Comparison of ENCODE assay signal across 13 mouse cellular contexts in the genomic region with DNA sequence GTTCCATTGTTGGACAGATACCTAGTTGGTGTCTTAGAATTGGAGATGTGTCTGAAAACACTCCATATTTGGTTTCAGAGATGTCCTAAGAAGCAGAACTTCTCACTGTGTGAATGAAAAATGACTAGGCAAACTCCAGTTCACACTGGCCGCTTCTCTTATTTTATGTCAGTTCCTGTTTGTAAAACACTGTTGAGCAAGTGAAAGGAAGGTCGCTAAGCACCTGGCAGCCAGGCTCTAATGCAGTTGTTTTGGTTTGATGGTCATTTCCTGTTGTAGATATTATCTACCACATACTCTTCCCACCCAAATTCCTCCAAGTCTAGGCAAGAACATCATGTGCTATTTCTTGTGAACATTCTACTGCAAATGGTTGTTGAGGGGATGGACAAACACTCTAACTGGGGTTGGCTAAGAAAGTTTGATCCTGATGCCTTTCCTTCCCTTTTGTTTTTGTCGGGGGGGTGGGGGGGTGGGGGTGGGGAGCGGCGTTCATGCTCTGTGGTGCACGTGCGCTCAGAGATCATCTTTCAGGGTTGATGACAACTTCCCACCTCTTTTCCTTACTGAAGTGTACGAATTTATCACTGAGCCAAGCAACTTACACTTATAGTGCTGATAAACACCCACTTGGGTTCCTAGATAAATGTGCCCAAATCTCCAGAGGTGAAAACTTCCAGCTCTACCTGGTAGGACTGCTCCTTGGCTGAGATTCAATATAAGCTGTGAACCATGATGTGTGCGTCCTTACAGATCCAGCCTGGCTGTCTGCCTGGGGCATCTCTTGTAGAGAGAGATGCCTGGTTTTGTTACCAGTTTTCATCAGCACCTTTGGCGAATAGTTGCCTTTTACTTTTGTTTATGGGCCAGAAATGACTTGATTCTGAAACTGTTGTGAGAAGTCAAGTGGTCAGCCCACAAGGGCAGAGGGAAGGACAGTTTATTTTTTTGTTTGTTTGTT. TPM values are rescaled to one million over a fixed set of nuclear protein-coding genes. Genes with fewer than 3 reads are reported as not detected.
DNase-seq lines count a peak whose midpoint lies in the region; ATAC-seq and TF ChIP-seq lines count a peak whose summit lies in the region.
"Had no signal": no experiment of that assay in that cellular context is flagged by ENCODE, and none has a peak within 500 bp of the region (broad histone marks: within the 10 kb centered on the region; RNA-seq: fewer than 3 reads in every experiment).

No protein-coding gene starts in this region.

- no peak for TF ChIP-seq POLR2A in bone marrow macrophage, adult 2 months (IDR thresholded peaks at IDR 0.05; ENCODE audit: borderline replicate concordance, low read depth, low read length)

- H3K4me3 ChIP-seq in layer of hippocampus, adult 2 months: no peak overlapping the region
- 0 out of 2 replicates have a peak overlapping the region, but pooled peaks have one; percentile 4 for H3K4me3 ChIP-seq in bone marrow macrophage, adult 2 months (ENCODE audit: insufficient read depth, low read length)
- H3K4me3 ChIP-seq in hindbrain, postnatal 0 days (ENCODE audit: low read length): no peak overlapping the region
- H3K4me3 ChIP-seq: hindbrain, embryonic 15.5 days; liver, embryonic 13.5 days had no signal

- H3K27me3 ChIP-seq in hindbrain, postnatal 0 days (ENCODE audit: insufficient read depth, low read length): no peaks in the 10 kb centered on the region
- H3K27me3 ChIP-seq: hindbrain, embryonic 15.5 days; liver, embryonic 13.5 days had no signal

- peak overlapping the region; percentile 28; the same call in 1 of the 2 replicates for H3K27ac ChIP-seq in layer of hippocampus, adult 2 months
- peak overlapping the region; percentile 95 for H3K27ac ChIP-seq in bone marrow macrophage, adult 2 months (ENCODE audit: insufficient read depth, low read depth, low read length)
- no peak overlapping the region for H3K27ac ChIP-seq in hindbrain, postnatal 0 days
- H3K27ac ChIP-seq: hindbrain, embryonic 15.5 days had no signal

- no peak overlapping the region for H3K9ac ChIP-seq in hindbrain, postnatal 0 days (replicated peaks; ENCODE audit: low read length)
- H3K9ac ChIP-seq: hindbrain, embryonic 15.5 days; liver, embryonic 13.5 days had no signal

- no peak for TF ChIP-seq CTCF in layer of hippocampus, adult 2 months (conservative IDR thresholded peaks at IDR 0.05)
- no peak for TF ChIP-seq CTCF in bone marrow macrophage, adult 2 months (IDR thresholded peaks at IDR 0.05; ENCODE audit: low read depth, low read length)
- TF ChIP-seq CTCF in hindbrain, postnatal 0 days (IDR thresholded peaks at IDR 0.05; ENCODE audit: low read depth): no peak

- ATAC-seq in megakaryocyte progenitor cell, adult 5-6 weeks (replicated peaks; ENCODE audit: poor library complexity): peak; percentile 58
- no peak for ATAC-seq in hindbrain, postnatal 0 days
- ATAC-seq: forebrain, embryonic 16.5 days had no signal

- DNase-seq in layer of hippocampus, adult 2 months (ENCODE audit: low spot score in 2 of 2): no peak
- no peak for DNase-seq in layer of hippocampus, adult 9-10 months (ENCODE audit: low spot score)
- peak; percentile 70 for DNase-seq in CD4-positive helper T cell, adult 2 months (ENCODE audit: low read depth, low spot score)
- DNase-seq in hindbrain, postnatal 0 days (ENCODE audit: low spot score): no peak
- no peak for DNase-seq in gastrocnemius, adult 18-20 months (ENCODE audit: low spot score)
- DNase-seq: layer of hippocampus, adult 9-11 months; liver, embryonic 13.5 days; right cerebral cortex, adult 18-20 months; thymus, postnatal 36 days had no signal

- 80% methylated on average over 10 of the region's 10 CpGs for WGBS in hindbrain, postnatal 0 days

- no peak overlapping the region for H3K4me2 ChIP-seq in hindbrain, postnatal 0 days (ENCODE audit: low read depth, low read length)
- H3K4me2 ChIP-seq: hindbrain, embryonic 15.5 days; liver, embryonic 13.5 days had no signal

- no peaks in the 10 kb centered on the region for H3K9me3 ChIP-seq in hindbrain, postnatal 0 days (ENCODE audit: low read length)
- H3K9me3 ChIP-seq: hindbrain, embryonic 15.5 days; liver, embryonic 13.5 days had no signal

- peaks cover 11% of the 10 kb centered on the region for H3K36me3 ChIP-seq in hindbrain, postnatal 0 days (ENCODE audit: insufficient read depth, low read length)

- peaks cover 44% of the 10 kb centered on the region for H3K4me1 ChIP-seq in bone marrow macrophage, adult 2 months (ENCODE audit: control insufficient read depth, insufficient read depth, low read length)
- H3K4me1 ChIP-seq in hindbrain, postnatal 0 days (ENCODE audit: insufficient read depth, low read length): peaks cover 8% of the 10 kb centered on the region; the same call in 1 of the 2 replicates

RNA-seq across cellular contexts. Expression of gene Preb, which starts 1.7 kb away (rescaled TPM):
- total RNA-seq in layer of hippocampus, adult 2 months (2021): 100 to 1,000 TPM; 132 to 145 TPM
- polyA plus RNA-seq in bone marrow macrophage, adult 2 months (2012; ENCODE audit: insufficient read depth, insufficient read length, missing spikeins): 131 and 140 TPM in 2 replicates
- total RNA-seq in megakaryocyte progenitor cell, adult 5-6 weeks (2015): 53.5 and 54.6 TPM in 2 replicates
- total RNA-seq in megakaryocyte progenitor cell, adult 5-6 weeks (2017): 45.2 and 62.3 TPM in 2 replicates
- 43.7 and 49.6 TPM in 2 replicates for total RNA-seq in hindbrain, postnatal 0 days (2014; rRNA removed)
- polyA plus RNA-seq in hindbrain, postnatal 0 days (2015; fragmentation: Nextera tagmentation; extraction: Ambion mirVana): 104 and 106 TPM in 2 replicates
- total RNA-seq in gastrocnemius, adult 18-20 months (2021): 10 to 100 TPM; 70.5 to 78.2 TPM

RNA-seq across cellular contexts. Expression of gene Tcf23, which starts 6.6 kb away (rescaled TPM):
- total RNA-seq in layer of hippocampus, adult 2 months (2021): under 1 TPM; 0.10 to 0.20 TPM
- polyA plus RNA-seq in bone marrow macrophage, adult 2 months (2012; ENCODE audit: insufficient read depth, insufficient read length, missing spikeins): not detected in 2 replicates
- 0.02 TPM in 1 of 2 replicates, not detected in the other for total RNA-seq in megakaryocyte progenitor cell, adult 5-6 weeks (2015)
- total RNA-seq in megakaryocyte progenitor cell, adult 5-6 weeks (2017): not detected in 2 replicates
- 0.04 TPM in 1 of 2 replicates, not detected in the other for total RNA-seq in hindbrain, postnatal 0 days (2014; rRNA removed)
- polyA plus RNA-seq in hindbrain, postnatal 0 days (2015; fragmentation: Nextera tagmentation; extraction: Ambion mirVana): 0.06 TPM in 1 of 2 replicates, not detected in the other
- total RNA-seq in gastrocnemius, adult 18-20 months (2021): under 1 TPM; 0.07 to 0.21 TPM
- polyA plus RNA-seq: forebrain, embryonic 16.5 days; hindbrain, embryonic 15.5 days had no signal

RNA-seq across cellular contexts. Expression of gene Cgref1, which starts 16.4 kb away (rescaled TPM):
- total RNA-seq in layer of hippocampus, adult 2 months (2021): 10 to 100 TPM; 15.5 to 16.7 TPM
- not detected in 2 replicates for polyA plus RNA-seq in bone marrow macrophage, adult 2 months (2012; ENCODE audit: insufficient read depth, insufficient read length, missing spikeins)
- total RNA-seq in megakaryocyte progenitor cell, adult 5-6 weeks (2015): not detected in 2 replicates
- total RNA-seq in megakaryocyte progenitor cell, adult 5-6 weeks (2017): 1.7 TPM in 1 of 2 replicates, not detected in the other
- 114 and 153 TPM in 2 replicates for total RNA-seq in hindbrain, postnatal 0 days (2014; rRNA removed)
- 77.4 and 88.0 TPM in 2 replicates for polyA plus RNA-seq in hindbrain, postnatal 0 days (2015; fragmentation: Nextera tagmentation; extraction: Ambion mirVana)
- 1 to 10 TPM; 3.0 to 3.9 TPM for total RNA-seq in gastrocnemius, adult 18-20 months (2021)

RNA-seq across cellular contexts. Expression of gene Khk, which starts 40.6 kb away (rescaled TPM):
- 10 to 100 TPM; 17.0 to 17.7 TPM for total RNA-seq in layer of hippocampus, adult 2 months (2021)
- polyA plus RNA-seq in bone marrow macrophage, adult 2 months (2012; ENCODE audit: insufficient read depth, insufficient read length, missing spikeins): 29.8 and 38.9 TPM in 2 replicates
- 74.3 and 88.2 TPM in 2 replicates for total RNA-seq in megakaryocyte progenitor cell, adult 5-6 weeks (2015)
- 62.2 and 82.9 TPM in 2 replicates for total RNA-seq in megakaryocyte progenitor cell, adult 5-6 weeks (2017)
- 3.0 and 14.6 TPM in 2 replicates for total RNA-seq in hindbrain, postnatal 0 days (2014; rRNA removed)
- 16.5 and 17.4 TPM in 2 replicates for polyA plus RNA-seq in hindbrain, postnatal 0 days (2015; fragmentation: Nextera tagmentation; extraction: Ambion mirVana)
- total RNA-seq in gastrocnemius, adult 18-20 months (2021): 10 to 100 TPM; 36.5 to 36.6 TPM

RNA-seq across cellular contexts. Expression of gene Emilin1, which starts 48.6 kb away (rescaled TPM):
- total RNA-seq in layer of hippocampus, adult 2 months (2021): 1 to 10 TPM; 2.0 TPM
- polyA plus RNA-seq in bone marrow macrophage, adult 2 months (2012; ENCODE audit: insufficient read depth, insufficient read length, missing spikeins): 29.1 and 37.2 TPM in 2 replicates
- 49.7 and 64.5 TPM in 2 replicates for total RNA-seq in megakaryocyte progenitor cell, adult 5-6 weeks (2015)
- total RNA-seq in megakaryocyte progenitor cell, adult 5-6 weeks (2017): 98.6 and 99.3 TPM in 2 replicates
- 8.1 and 9.3 TPM in 2 replicates for total RNA-seq in hindbrain, postnatal 0 days (2014; rRNA removed)
- polyA plus RNA-seq in hindbrain, postnatal 0 days (2015; fragmentation: Nextera tagmentation; extraction: Ambion mirVana): 10.3 and 10.5 TPM in 2 replicates
- 1 to 10 TPM; 2.5 to 4.4 TPM for total RNA-seq in gastrocnemius, adult 18-20 months (2021)
